Mouse (Mus musculus): ENCODE measurements around the gene Foxi3.

DNA sequence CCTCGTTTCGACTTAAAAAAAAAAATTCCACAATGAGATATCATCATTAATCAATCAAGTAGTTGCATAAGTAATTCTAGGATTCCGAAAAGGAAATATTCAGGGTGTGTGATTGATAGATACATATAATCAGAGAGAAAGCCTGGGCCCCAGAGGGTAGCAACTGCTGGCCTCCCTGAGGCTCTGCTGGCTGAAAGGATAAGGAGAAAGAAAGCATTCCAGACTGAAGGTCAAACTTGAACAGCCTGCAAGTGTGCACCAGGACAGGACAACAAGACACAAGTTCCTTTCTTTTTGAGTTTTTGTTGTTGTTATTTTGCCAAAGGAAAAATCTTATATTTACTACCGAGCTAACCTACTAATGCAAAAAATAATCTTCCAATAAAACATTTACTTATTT lies 12.0 kb downstream of the Foxi3 start:
- TF ChIP-seq CTCF (IDR thresholded peaks at IDR 0.05; ENCODE audit: insufficient read depth, low read depth, low read length) (no peak), POLR2A (IDR thresholded peaks at IDR 0.05; ENCODE audit: insufficient read depth, low read depth, low read length) (no peak)

Data from olfactory bulb, adult 2 months (tissue).